Mouse (Mus musculus) gastrocnemius, adult 2 months (tissue): ENCODE data around the gene Pkd2l1. TPM values are rescaled to one million over a fixed set of nuclear protein-coding genes. Genes with fewer than 3 reads are reported as not detected.
"Not testable (repeated sequence)": the region's sequence is repeated elsewhere in the genome, so short reads cannot be mapped to it uniquely, and the experiment has no call there.

ENCODE experiments used
- DNase-seq: peaks from one replicate; pipeline ENCODE4 v3.0.0; 2022
- H3K27ac ChIP-seq: fragments of 200-600 bp; 2 replicates; pipeline ENCODE4 v1.8.1; 2022; ENCODE audit warnings: mild to moderate bottlenecking
- H3K4me3 ChIP-seq: fragments of 200-600 bp; 2 replicates; pipeline ENCODE4 v1.8.1; 2022; ENCODE audit warnings: mild to moderate bottlenecking, moderate library complexity
- CTCF ChIP-seq: fragments of 200-600 bp; IDR thresholded peaks from 2 replicates; pipeline ENCODE4 v1.8.1; 2022; ENCODE audit warnings: antibody characterized with exemption, mild to moderate bottlenecking, moderate library complexity
- intact Hi-C: fragments of 180-260 bp; cut with DNase I; formaldehyde crosslinking; loops from one replicate; pipeline ENCODE4 v1.15.1; 2025
- total RNA-seq, 2 experiments: library from RNA; stranded (reverse); gene quantifications; 2 replicates each; pipeline ENCODE4 v1.2.3; 2021

The Pkd2l1 gene
- total RNA-seq, 2 experiments from 2014 or later: not detected

- H3K27ac ChIP-seq: no peak overlapping the region
- intact Hi-C loops: no loop called here
- no peak overlapping the region for H3K4me3 ChIP-seq
- no peak for DNase-seq
- no peak for TF ChIP-seq CTCF
Observed at GRCm38 (mm10) chr19:44146951-44147350, 45.3 kb downstream of the Pkd2l1 start.

- intact Hi-C loops: no loop called here
- Histone ChIP-seq H3K4me3 (peak overlapping the region; percentile 93), H3K27ac (peak overlapping the region; percentile 78)
- DNase-seq: no peak
- no peak for TF ChIP-seq CTCF
Observed at GRCm38 (mm10) chr19:44146568-44146879, 45.7 kb downstream of the Pkd2l1 start.

GRCm38 (mm10) chr19:44145702-44146567 is 46.3 kb downstream of the Pkd2l1 start, which contains the start of gene Bloc1s2:
Bloc1s2 (minus strand) TSS chr19:44146446.
- H3K4me3 ChIP-seq: peak within 1 kb of the TSS; percentile 93
- H3K27ac ChIP-seq: peak within 1 kb of the TSS; percentile 78
- intact Hi-C loops: no loop called here
- TF ChIP-seq CTCF: no peak
- peak; percentile 93 for DNase-seq

GRCm38 (mm10) chr19:44144366-44144765 is 47.9 kb downstream of the Pkd2l1 start:
- intact Hi-C loops: no loop called here
- Histone ChIP-seq H3K27ac (no peak overlapping the region), H3K4me3 (no peak overlapping the region)
- TF ChIP-seq CTCF: no peak
- no peak for DNase-seq

GRCm38 (mm10) chr19:44135960-44136485 is 56.2 kb downstream of the Pkd2l1 start:
- Histone ChIP-seq H3K4me3 (peak overlapping the region; percentile 92), H3K27ac (peak overlapping the region; percentile 93)
- intact Hi-C loops: loop anchor here (2.0 kb wide), 1 partner anchor 29 kb away; the partner anchor contains the start of gene Chuk
- no peak for TF ChIP-seq CTCF
- no peak for DNase-seq

GRCm38 (mm10) chr19:44135072-44135959 is 56.9 kb downstream of the Pkd2l1 start, which contains the start of gene Cwf19l1:
Cwf19l1 (minus strand) TSS chr19:44135876.
- TF ChIP-seq CTCF: no peak
- peak within 1 kb of the TSS; percentile 92 for H3K4me3 ChIP-seq
- DNase-seq: peak; percentile 91
- H3K27ac ChIP-seq: peak within 1 kb of the TSS; percentile 93
- intact Hi-C loops: loop anchor here (2.0 kb wide), 1 partner anchor 29 kb away; the partner anchor contains the start of gene Chuk

GRCm38 (mm10) chr19:44132917-44133316 is 59.3 kb downstream of the Pkd2l1 start:
- no peak overlapping the region for H3K4me3 ChIP-seq
- H3K27ac ChIP-seq: no peak overlapping the region
- intact Hi-C loops: no loop called here
- no peak for DNase-seq
- no peak for TF ChIP-seq CTCF

DNA sequence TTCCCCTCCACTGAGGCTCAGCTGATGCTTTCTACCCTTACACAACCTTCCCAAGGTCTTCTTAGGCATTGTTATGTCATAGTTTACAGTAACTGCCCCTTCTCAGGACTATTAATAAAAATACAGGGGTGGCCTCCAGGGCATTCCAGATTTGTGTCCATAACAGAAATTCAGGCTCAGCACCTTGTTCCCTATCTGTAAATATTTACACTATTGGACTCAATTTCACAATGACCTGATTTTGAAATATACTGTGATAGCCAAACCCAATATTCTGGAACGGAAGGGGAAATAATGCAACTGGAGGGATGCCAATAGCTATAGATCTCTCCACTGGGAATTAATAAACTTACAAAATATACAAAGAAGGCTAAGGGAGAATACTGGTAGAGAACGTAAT is 63.7 kb downstream of the Pkd2l1 start:
- no peak overlapping the region for H3K27ac ChIP-seq
- intact Hi-C loops: no loop called here
- TF ChIP-seq CTCF: no peak
- DNase-seq: no peak
- no peak overlapping the region for H3K4me3 ChIP-seq

DNA sequence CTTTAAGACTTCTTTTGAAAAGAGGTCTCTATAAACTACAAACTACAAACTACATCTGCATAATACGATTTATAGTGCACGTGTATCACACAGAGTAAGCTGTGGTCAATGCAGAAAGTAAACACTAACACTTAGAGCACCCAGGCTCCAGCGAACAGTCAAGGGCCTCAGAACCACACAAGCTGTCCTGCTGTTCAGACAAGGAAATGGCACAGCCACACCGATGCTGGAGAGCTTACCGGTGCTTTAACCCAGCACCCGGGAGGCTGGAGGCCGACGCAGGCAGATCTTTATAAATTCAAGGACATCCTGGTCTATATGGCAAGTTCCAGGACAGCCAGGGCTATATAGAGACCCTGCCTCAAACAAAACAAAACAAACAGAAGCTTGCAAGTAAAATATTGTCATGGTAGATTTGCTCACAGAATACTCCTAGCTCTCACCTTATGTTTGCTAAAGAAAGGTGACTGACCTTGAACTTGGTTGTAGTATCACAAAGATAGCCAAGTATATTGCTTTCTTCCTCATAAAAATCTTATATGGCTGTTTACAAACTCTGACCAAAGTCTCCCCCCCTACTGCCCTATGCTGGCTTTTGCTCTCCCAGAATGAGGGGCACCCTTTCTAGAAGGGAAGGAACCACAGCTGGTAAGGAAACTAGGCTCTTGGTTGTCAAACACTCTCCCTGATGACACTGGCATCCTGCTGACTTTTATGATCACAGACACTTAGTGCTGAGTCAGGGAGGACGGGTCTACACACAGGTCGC is 64.3 kb downstream of the Pkd2l1 start:
- no peak overlapping the region for H3K4me3 ChIP-seq
- intact Hi-C loops: no loop called here
- H3K27ac ChIP-seq: no peak overlapping the region
- no peak for TF ChIP-seq CTCF
- DNase-seq: no peak

GRCm38 (mm10) chr19:44121137-44121536 is 71.1 kb downstream of the Pkd2l1 start:
- no peak for DNase-seq
- intact Hi-C loops: no loop called here
- Histone ChIP-seq H3K27ac (no peak overlapping the region), H3K4me3 (no peak overlapping the region)
- TF ChIP-seq CTCF: no peak

DNA sequence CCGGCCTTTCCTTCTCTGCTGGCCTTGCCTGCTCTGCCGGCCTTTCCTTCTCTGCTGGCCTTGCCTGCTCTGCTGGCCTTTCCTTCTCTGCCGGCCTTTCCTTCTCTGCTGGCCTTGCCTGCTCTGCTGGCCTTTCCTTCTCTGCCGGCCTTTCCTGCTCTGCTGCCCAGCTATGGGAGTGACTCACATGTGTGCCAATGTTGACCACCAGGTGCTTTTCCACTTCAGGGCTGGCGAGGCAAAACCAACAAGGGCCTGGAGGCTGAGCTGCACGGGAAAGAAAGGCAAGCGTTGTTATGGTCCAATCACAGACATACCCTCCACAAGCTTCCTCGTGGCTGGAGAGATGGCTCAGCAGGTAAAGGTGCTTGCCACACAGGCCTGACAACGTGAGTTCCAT is 71.6 kb downstream of the Pkd2l1 start:
- H3K27ac ChIP-seq, H3K4me3 ChIP-seq, intact Hi-C loops, DNase-seq: not testable (repeated sequence)

DNA sequence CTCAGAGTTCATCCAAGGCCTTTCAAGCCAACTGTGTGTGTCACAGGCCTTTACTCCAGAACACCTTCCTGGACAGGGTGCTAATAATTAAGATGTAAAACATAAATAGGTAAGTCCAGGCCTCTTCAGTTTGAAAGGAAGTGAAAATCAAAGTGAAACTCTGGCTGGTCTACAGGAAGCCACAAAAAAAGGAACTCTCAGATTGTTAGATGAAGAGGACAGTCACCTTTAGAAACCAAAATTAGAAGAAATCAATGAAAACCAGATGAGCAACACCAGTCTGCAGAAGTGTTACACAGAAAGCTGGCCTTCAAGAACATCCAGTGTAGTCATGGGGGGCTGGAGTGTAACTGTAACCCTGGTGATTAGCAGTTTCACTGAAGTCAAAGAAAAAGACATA is 74.4 kb downstream of the Pkd2l1 start:
- H3K27ac ChIP-seq: no peak overlapping the region
- H3K4me3 ChIP-seq: no peak overlapping the region
- DNase-seq: no peak
- no peak for TF ChIP-seq CTCF
- intact Hi-C loops: no loop called here
